Comparison of ENCODE assay signal across 18 mouse cellular contexts in the genomic region with DNA sequence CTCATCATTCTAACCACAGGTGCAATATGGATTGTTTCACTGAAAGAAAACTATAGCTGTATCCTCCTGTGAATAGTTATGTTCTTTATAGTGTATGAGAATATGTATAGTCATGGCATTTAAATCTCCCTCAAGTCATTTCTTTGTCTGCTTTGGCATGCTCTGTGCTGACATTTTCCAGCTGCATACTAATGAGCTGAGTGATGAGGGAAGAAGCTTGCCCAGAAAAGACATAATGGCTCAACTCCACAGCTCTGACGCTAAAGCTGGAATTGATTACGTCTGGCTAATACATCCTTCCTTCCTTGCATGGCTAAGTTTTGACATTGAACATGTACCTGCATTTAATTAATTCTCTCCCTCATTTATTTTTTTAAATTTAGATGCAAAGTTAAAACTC.
DNase-seq lines count a peak whose midpoint lies in the region; ATAC-seq and TF ChIP-seq lines count a peak whose summit lies in the region.
"Had no signal": no experiment of that assay in that cellular context is flagged by ENCODE, and none has a peak within 500 bp of the region (broad histone marks: within the 10 kb centered on the region; RNA-seq: fewer than 3 reads in every experiment).

No protein-coding gene starts in this region.

- no peaks in the 10 kb centered on the region for H3K4me1 ChIP-seq in forebrain, embryonic 16.5 days (replicated peaks; ENCODE audit: control insufficient read depth, insufficient read depth, low read length)
- H3K4me1 ChIP-seq in forebrain, embryonic 10.5 days: no peaks in the 10 kb centered on the region
- no peaks in the 10 kb centered on the region for H3K4me1 ChIP-seq in midbrain, embryonic 11.5 days (ENCODE audit: control insufficient read depth, insufficient read depth, low read length)
- H3K4me1 ChIP-seq in midbrain, embryonic 16.5 days (ENCODE audit: control insufficient read depth, insufficient read depth, low read length): no peaks in the 10 kb centered on the region
- no peaks in the 10 kb centered on the region for H3K4me1 ChIP-seq in midbrain, embryonic 14.5 days (ENCODE audit: control insufficient read depth, insufficient read depth, low read length)
- no peaks in the 10 kb centered on the region for H3K4me1 ChIP-seq in lung, adult 2 months (ENCODE audit: control insufficient read depth, insufficient read depth, low read length)

- no peak for TF ChIP-seq POLR2A in lung, adult 2 months (IDR thresholded peaks at IDR 0.05; ENCODE audit: borderline replicate concordance, extremely low read depth, low read depth, low read length)

- no peak overlapping the region for H3K27ac ChIP-seq in forebrain, embryonic 16.5 days (ENCODE audit: low read length)
- H3K27ac ChIP-seq in forebrain, embryonic 10.5 days: no peak overlapping the region
- no peak overlapping the region for H3K27ac ChIP-seq in midbrain, embryonic 11.5 days (ENCODE audit: low read depth, low read length)
- no peak overlapping the region for H3K27ac ChIP-seq in midbrain, embryonic 16.5 days (ENCODE audit: low read length)
- H3K27ac ChIP-seq in midbrain, embryonic 14.5 days (replicated peaks; ENCODE audit: low read depth, low read length): no peak overlapping the region

- no peak for DNase-seq in forebrain, embryonic 10.5 days (ENCODE audit: extremely low spot score, low spot score)
- no peak for DNase-seq in midbrain, embryonic 11.5 days (ENCODE audit: low spot score, missing footprints)
- peak; percentile 20 for DNase-seq in brain, adult 2 months (ENCODE audit: low read depth, low spot score)
- peak; percentile 39 for DNase-seq in midbrain, embryonic 14.5 days
- no peak for DNase-seq in lung, adult 2 months
- DNase-seq: adrenal gland, adult 2 months; cerebellum, adult 9-10 months; gastrocnemius, postnatal 14 days; heart, adult 18-20 months; heart, postnatal 4 days; kidney, adult 2 months; kidney, postnatal 10 days; lung, adult 18-20 months; lung, postnatal 4 days; thymus, postnatal 36 days had no signal

- H3K36me3 ChIP-seq in forebrain, embryonic 16.5 days (ENCODE audit: control insufficient read depth, insufficient read depth): no peaks in the 10 kb centered on the region
- no peaks in the 10 kb centered on the region for H3K36me3 ChIP-seq in forebrain, embryonic 10.5 days (replicated peaks)
- no peaks in the 10 kb centered on the region for H3K36me3 ChIP-seq in midbrain, embryonic 11.5 days (ENCODE audit: control insufficient read depth, insufficient read depth, low read length)
- H3K36me3 ChIP-seq in midbrain, embryonic 16.5 days (ENCODE audit: control insufficient read depth, insufficient read depth, low read length): no peaks in the 10 kb centered on the region
- no peaks in the 10 kb centered on the region for H3K36me3 ChIP-seq in midbrain, embryonic 14.5 days (ENCODE audit: control insufficient read depth, insufficient read depth, low read length)

- H3K27me3 ChIP-seq in forebrain, embryonic 16.5 days (replicated peaks; ENCODE audit: control insufficient read depth, insufficient read depth, low read length): no peaks in the 10 kb centered on the region
- H3K27me3 ChIP-seq in forebrain, embryonic 10.5 days (ENCODE audit: poor library complexity, severe bottlenecking): no peaks in the 10 kb centered on the region
- H3K27me3 ChIP-seq in midbrain, embryonic 11.5 days (ENCODE audit: control insufficient read depth, insufficient read depth, low read length): no peaks in the 10 kb centered on the region
- no peaks in the 10 kb centered on the region for H3K27me3 ChIP-seq in midbrain, embryonic 16.5 days (ENCODE audit: control insufficient read depth, insufficient read depth, low read depth, low read length)
- H3K27me3 ChIP-seq in midbrain, embryonic 14.5 days (ENCODE audit: control insufficient read depth, insufficient read depth, low read length): no peaks in the 10 kb centered on the region

- ATAC-seq in forebrain, embryonic 16.5 days: peak; percentile 57; the same call in 1 of the 2 replicates
- peak; percentile 63; the same call in 1 of the 2 replicates for ATAC-seq in midbrain, embryonic 11.5 days (ENCODE audit: low FRiP score)
- ATAC-seq in midbrain, embryonic 16.5 days: no peak; the same call in 1 of the 2 replicates
- ATAC-seq in midbrain, embryonic 14.5 days (ENCODE audit: low FRiP score, low TSS enrichment): no peak

- no peak overlapping the region for H3K9ac ChIP-seq in forebrain, embryonic 16.5 days (replicated peaks; ENCODE audit: low read depth, low read length)
- no peak overlapping the region for H3K9ac ChIP-seq in midbrain, embryonic 11.5 days (ENCODE audit: low read length)
- H3K9ac ChIP-seq in midbrain, embryonic 16.5 days (ENCODE audit: low read depth, low read length): no peak overlapping the region
- H3K9ac ChIP-seq in midbrain, embryonic 14.5 days (replicated peaks; ENCODE audit: low read length): no peak overlapping the region

- no peaks in the 10 kb centered on the region for H3K9me3 ChIP-seq in forebrain, embryonic 16.5 days (ENCODE audit: control insufficient read depth, low read length)
- H3K9me3 ChIP-seq in forebrain, embryonic 10.5 days: no peaks in the 10 kb centered on the region
- no peaks in the 10 kb centered on the region for H3K9me3 ChIP-seq in midbrain, embryonic 11.5 days (ENCODE audit: control insufficient read depth, low read length)
- no peaks in the 10 kb centered on the region for H3K9me3 ChIP-seq in midbrain, embryonic 16.5 days (replicated peaks; ENCODE audit: control insufficient read depth, low read length, poor library complexity, severe bottlenecking)
- no peaks in the 10 kb centered on the region for H3K9me3 ChIP-seq in midbrain, embryonic 14.5 days (ENCODE audit: control insufficient read depth, low read length)

- TF ChIP-seq CTCF in lung, adult 2 months (IDR thresholded peaks at IDR 0.05; ENCODE audit: insufficient read depth, low read length): no peak

- 25% methylated on average over 2 of the region's 2 CpGs for WGBS in forebrain, embryonic 16.5 days
- 61% methylated on average over 2 of the region's 2 CpGs for WGBS in forebrain, embryonic 10.5 days
- 39% methylated on average over 2 of the region's 2 CpGs for WGBS in midbrain, embryonic 11.5 days
- 13% methylated on average over 2 of the region's 2 CpGs for WGBS in midbrain, embryonic 16.5 days
- WGBS in midbrain, embryonic 14.5 days: 36% methylated on average over 2 of the region's 2 CpGs
- 59% methylated on average over 2 of the region's 2 CpGs for WGBS in lung, adult 2 months

- H3K4me2 ChIP-seq in forebrain, embryonic 16.5 days (ENCODE audit: low read length): no peak overlapping the region
- no peak overlapping the region for H3K4me2 ChIP-seq in midbrain, embryonic 11.5 days
- H3K4me2 ChIP-seq in midbrain, embryonic 16.5 days (ENCODE audit: low read length): no peak overlapping the region
- H3K4me2 ChIP-seq in midbrain, embryonic 14.5 days (ENCODE audit: low read length): no peak overlapping the region
- H3K4me2 ChIP-seq: liver, embryonic 11.5 days had no signal

- H3K4me3 ChIP-seq in forebrain, embryonic 16.5 days (replicated peaks; ENCODE audit: low read length): no peak overlapping the region
- no peak overlapping the region for H3K4me3 ChIP-seq in forebrain, embryonic 10.5 days
- H3K4me3 ChIP-seq in midbrain, embryonic 11.5 days (ENCODE audit: low read depth, low read length): no peak overlapping the region
- no peak overlapping the region for H3K4me3 ChIP-seq in midbrain, embryonic 16.5 days (ENCODE audit: low read depth, low read length)
- H3K4me3 ChIP-seq in midbrain, embryonic 14.5 days (replicated peaks; ENCODE audit: low read depth, low read length): no peak overlapping the region
- no peak overlapping the region for H3K4me3 ChIP-seq in lung, adult 2 months (replicated peaks; ENCODE audit: extremely low read depth, low read depth, low read length)

Comparison
In these comparisons a context has a peak if more than half of its experiments do, and no peak if none do; other contexts are left out.
1. ATAC-seq: peak in forebrain, embryonic 16.5 days (single experiment) and midbrain, embryonic 11.5 days (single experiment); none in midbrain, embryonic 16.5 days (single experiment) and midbrain, embryonic 14.5 days (single experiment).
2. DNase-seq: peak in brain, adult 2 months (single experiment) and midbrain, embryonic 14.5 days (single experiment); none in forebrain, embryonic 10.5 days (single experiment), midbrain, embryonic 11.5 days (single experiment) and lung, adult 2 months (single experiment).